Mouse (Mus musculus): ENCODE measurements at regions not wholly inside any gene's neighbourhood (a gene's known extent, or its start where the extent isn't known, plus 50 kb on each side); places are given as distances from the start of the nearest gene placed in this dataset.

GRCm38 (mm10) chr6:101030451-101031125, 197.2 kb downstream of the Ppp4r2 start:
- intact Hi-C loops (cut with DNase I) = no loop called here
- no peak for DNase-seq

GRCm38 (mm10) chr6:101046755-101047154, 213.3 kb downstream of the Ppp4r2 start:
- DNase-seq = peak; percentile 7 to 12
- intact Hi-C loops (cut with DNase I) = no loop called here

GRCm38 (mm10) chr6:101047195-101047594, 213.8 kb downstream of the Ppp4r2 start:
- no peak for DNase-seq
- intact Hi-C loops (cut with DNase I) = no loop called here

GRCm38 (mm10) chr6:101048431-101048830, 215.0 kb downstream of the Ppp4r2 start:
- DNase-seq = no peak
- intact Hi-C loops (cut with DNase I) = no loop called here

GRCm38 (mm10) chr6:101048836-101049361, 215.5 kb downstream of the Ppp4r2 start:
- intact Hi-C loops (cut with DNase I) = no loop called here
- DNase-seq = no peak

GRCm38 (mm10) chr6:101054880-101055279, 221.5 kb downstream of the Ppp4r2 start:
- no peak for DNase-seq
- intact Hi-C loops (cut with DNase I) = no loop called here

- DNase-seq = no peak
- intact Hi-C loops (cut with DNase I) = no loop called here
Measured at GRCm38 (mm10) chr6:101056318-101056717, 222.9 kb downstream of the Ppp4r2 start.

- intact Hi-C loops (cut with DNase I) = no loop called here
- DNase-seq = no peak
Measured at GRCm38 (mm10) chr6:101059058-101059457, 225.6 kb downstream of the Ppp4r2 start.

GRCm38 (mm10) chr6:101062186-101062585, 228.8 kb downstream of the Ppp4r2 start:
- intact Hi-C loops (cut with DNase I) = no loop called here
- DNase-seq = no peak

- DNase-seq = no peak
- intact Hi-C loops (cut with DNase I) = no loop called here
Measured at GRCm38 (mm10) chr6:101075753-101076516, 242.5 kb downstream of the Ppp4r2 start.

GRCm38 (mm10) chr6:101078294-101078693, 244.9 kb downstream of the Ppp4r2 start:
- intact Hi-C loops (cut with DNase I) = no loop called here

GRCm38 (mm10) chr6:101083676-101084075, 250.3 kb downstream of the Ppp4r2 start:
- intact Hi-C loops (cut with DNase I) = no loop called here

More at GRCm38 (mm10) chr6:101078294-101078693, 244.9 kb downstream of the Ppp4r2 start:
- no peak for DNase-seq

GRCm38 (mm10) chr6:101092179-101092578, 258.8 kb downstream of the Ppp4r2 start:
- DNase-seq = no peak
- intact Hi-C loops (cut with DNase I) = no loop called here

More at GRCm38 (mm10) chr6:101083676-101084075, 250.3 kb downstream of the Ppp4r2 start:
- no peak for DNase-seq
